Mouse (Mus musculus) forebrain, embryonic 15.5 days (tissue): ENCODE data around the gene Zfp174. TPM values are rescaled to one million over a fixed set of nuclear protein-coding genes. Genes with fewer than 3 reads are reported as not detected.
"Not testable (repeated sequence)": the region's sequence is repeated elsewhere in the genome, so short reads cannot be mapped to it uniquely, and the experiment has no call there.

ENCODE experiments used
- ATAC-seq: fragments of 200-750 bp; cut with Nextera tagmentation; replicated peaks from 2 replicates; pipeline ENCODE4 v1.8.0; 2017; ENCODE audit warnings: mild to moderate bottlenecking, moderate TSS enrichment, moderate library complexity
- H3K27ac ChIP-seq: fragments of 300-500 bp; sonication (generic); replicated peaks from 2 replicates; pipeline ENCODE4 v1.5.1; 2015; ENCODE audit warnings: mild to moderate bottlenecking, inconsistent platforms
- H3K27me3 ChIP-seq: fragments of 300-500 bp; sonication (generic); 2 replicates; pipeline ENCODE4 v1.6.1; 2015; ENCODE audit warnings: inconsistent platforms
- H3K36me3 ChIP-seq: fragments of 300-500 bp; sonication (generic); 2 replicates; pipeline ENCODE4 v1.6.1; 2015; ENCODE audit warnings: mild to moderate bottlenecking, inconsistent platforms
- H3K4me1 ChIP-seq: fragments of 300-500 bp; sonication (generic); 2 replicates; pipeline ENCODE4 v1.6.1; 2015; ENCODE audit warnings: inconsistent platforms
- H3K4me2 ChIP-seq: fragments of 300-500 bp; sonication (generic); replicated peaks from 2 replicates; pipeline ENCODE4 v1.6.1; 2015; ENCODE audit warnings: mild to moderate bottlenecking, inconsistent platforms
- H3K4me3 ChIP-seq: fragments of 300-500 bp; sonication (generic); 2 replicates; pipeline ENCODE4 v1.5.1; 2015; ENCODE audit warnings: mild to moderate bottlenecking, inconsistent platforms
- H3K9ac ChIP-seq: fragments of 300-500 bp; sonication (generic); replicated peaks from 2 replicates; pipeline ENCODE4 v1.6.1; 2015; ENCODE audit warnings: mild to moderate bottlenecking, inconsistent platforms
- H3K9me3 ChIP-seq: fragments of 300-500 bp; sonication (generic); 2 replicates; pipeline ENCODE4 v1.6.1; 2016; ENCODE audit warnings: inconsistent platforms
- WGBS: fragments of 180-500 bp; shearing (Covaris S2); methylation state at CpG from one replicate; pipeline ENCODE4 v1.1.7; 2015; ENCODE audit warnings: mixed read lengths; 5-methylcytosine and 5-hydroxymethylcytosine counted together
- polyA plus RNA-seq: library from polyadenylated mRNA; unstranded; fragments of >200 nt; fragmentation: Nextera tagmentation; extraction: Ambion mirVana; gene quantifications from 2 replicates; pipeline ENCODE4 v1.2.1, GENCODE M21; 2015

The Zfp174 gene
- polyA plus RNA-seq: 2.6 TPM in 2 replicates

- no peaks in the 10 kb centered on the region for H3K36me3 ChIP-seq
- H3K27me3 ChIP-seq: no peaks in the 10 kb centered on the region
- H3K9ac ChIP-seq: peak within 1 kb of the TSS; percentile 70
- WGBS: 4% methylated on average over 38 of the region's 38 CpGs
- ATAC-seq: peak; percentile 99
- peak within 1 kb of the TSS; percentile 68 for H3K4me2 ChIP-seq
- H3K4me1 ChIP-seq: peaks cover 21% of the 10 kb centered on the region
- no peaks in the 10 kb centered on the region for H3K9me3 ChIP-seq
- no peak within 1 kb of the TSS for H3K27ac ChIP-seq
- H3K4me3 ChIP-seq: peak within 1 kb of the TSS; percentile 65
Observed at GRCm38 (mm10) chr16:3846711-3847518, at the start of gene Zfp174. TSS of gene Zfp174 (plus strand) at chr16:3847268.

- no peak for ATAC-seq
- H3K9me3 ChIP-seq: no peaks in the 10 kb centered on the region
- H3K4me3 ChIP-seq: no peak overlapping the region
- H3K36me3 ChIP-seq: no peaks in the 10 kb centered on the region
- WGBS: 86% methylated on average over 3 of the region's 3 CpGs
- no peaks in the 10 kb centered on the region for H3K4me1 ChIP-seq
- no peak overlapping the region for H3K27ac ChIP-seq
- no peak overlapping the region for H3K9ac ChIP-seq
- no peak overlapping the region for H3K4me2 ChIP-seq
- H3K27me3 ChIP-seq: no peaks in the 10 kb centered on the region
Observed at GRCm38 (mm10) chr16:3808176-3808575, 38.9 kb upstream of the Zfp174 start.

GRCm38 (mm10) chr16:3814667-3815066 lies 32.4 kb upstream of the Zfp174 start:
- not testable (repeated sequence) for H3K36me3 ChIP-seq, H3K4me2 ChIP-seq, H3K4me3 ChIP-seq, H3K27ac ChIP-seq, H3K9me3 ChIP-seq, H3K9ac ChIP-seq, H3K27me3 ChIP-seq, H3K4me1 ChIP-seq, ATAC-seq
- 87% methylated on average over 6 of the region's 6 CpGs for WGBS

- no peaks in the 10 kb centered on the region for H3K27me3 ChIP-seq
- no peak overlapping the region for H3K4me2 ChIP-seq
- H3K9me3 ChIP-seq: no peaks in the 10 kb centered on the region
- no peak overlapping the region for H3K27ac ChIP-seq
- H3K36me3 ChIP-seq: no peaks in the 10 kb centered on the region
- no peak overlapping the region for H3K4me3 ChIP-seq
- no peak overlapping the region for H3K9ac ChIP-seq
- no peak for ATAC-seq
- no peaks in the 10 kb centered on the region for H3K4me1 ChIP-seq
- WGBS: 96% methylated on average over 2 of the region's 2 CpGs
Observed at GRCm38 (mm10) chr16:3820202-3820601, 26.9 kb upstream of the Zfp174 start.

- no peak overlapping the region for H3K27ac ChIP-seq
- H3K4me3 ChIP-seq: no peak overlapping the region
- H3K27me3 ChIP-seq: no peaks in the 10 kb centered on the region
- H3K36me3 ChIP-seq: no peaks in the 10 kb centered on the region
- H3K9me3 ChIP-seq: no peaks in the 10 kb centered on the region
- no peak overlapping the region for H3K9ac ChIP-seq
- H3K4me2 ChIP-seq: no peak overlapping the region
- H3K4me1 ChIP-seq: no peaks in the 10 kb centered on the region
- ATAC-seq: no peak
- WGBS: 58% methylated on average over 3 of the region's 3 CpGs
Observed at GRCm38 (mm10) chr16:3828021-3828420, 19.0 kb upstream of the Zfp174 start.

GRCm38 (mm10) chr16:3829727-3830126 lies 17.3 kb upstream of the Zfp174 start:
- Histone ChIP-seq H3K27me3 (no peaks in the 10 kb centered on the region), H3K4me3 (no peak overlapping the region), H3K9me3 (no peaks in the 10 kb centered on the region), H3K27ac (no peak overlapping the region), H3K4me2 (no peak overlapping the region), H3K9ac (no peak overlapping the region), H3K36me3 (no peaks in the 10 kb centered on the region), H3K4me1 (no peaks in the 10 kb centered on the region)
- WGBS: 91% methylated on average over 2 of the region's 2 CpGs
- ATAC-seq: no peak

GRCm38 (mm10) chr16:3830588-3831109 lies 16.4 kb upstream of the Zfp174 start, which contains the start of gene Olfr15:
TSS of gene Olfr15 (plus strand) at chr16:3830878.
- no peak for ATAC-seq
- H3K9me3 ChIP-seq: no peaks in the 10 kb centered on the region
- H3K4me2 ChIP-seq: no peak within 1 kb of the TSS
- H3K9ac ChIP-seq: no peak within 1 kb of the TSS
- no peak within 1 kb of the TSS for H3K4me3 ChIP-seq
- H3K4me1 ChIP-seq: no peaks in the 10 kb centered on the region
- no peak within 1 kb of the TSS for H3K27ac ChIP-seq
- no peaks in the 10 kb centered on the region for H3K27me3 ChIP-seq
- no peaks in the 10 kb centered on the region for H3K36me3 ChIP-seq

GRCm38 (mm10) chr16:3835461-3835860 lies 11.6 kb upstream of the Zfp174 start:
- Histone ChIP-seq H3K9me3 (no peaks in the 10 kb centered on the region), H3K9ac (no peak overlapping the region), H3K27ac (no peak overlapping the region), H3K4me3 (no peak overlapping the region), H3K36me3 (no peaks in the 10 kb centered on the region), H3K4me1 (no peaks in the 10 kb centered on the region), H3K27me3 (no peaks in the 10 kb centered on the region), H3K4me2 (no peak overlapping the region)
- 89% methylated on average over 2 of the region's 2 CpGs for WGBS
- no peak for ATAC-seq

- no peak for ATAC-seq
- WGBS: 69% methylated on average over 17 of the region's 17 CpGs
- H3K27me3 ChIP-seq: no peaks in the 10 kb centered on the region
- no peak overlapping the region for H3K4me3 ChIP-seq
- no peaks in the 10 kb centered on the region for H3K36me3 ChIP-seq
- no peaks in the 10 kb centered on the region for H3K9me3 ChIP-seq
- no peaks in the 10 kb centered on the region for H3K4me1 ChIP-seq
- no peak overlapping the region for H3K27ac ChIP-seq
- H3K9ac ChIP-seq: no peak overlapping the region
- no peak overlapping the region for H3K4me2 ChIP-seq
Observed at GRCm38 (mm10) chr16:3839157-3839885, 7.7 kb upstream of the Zfp174 start.

- Histone ChIP-seq H3K4me1 (peaks cover 9% of the 10 kb centered on the region; the same call in 1 of the 2 replicates), H3K4me3 (no peak overlapping the region), H3K9me3 (no peaks in the 10 kb centered on the region), H3K27ac (no peak overlapping the region), H3K9ac (no peak overlapping the region), H3K4me2 (no peak overlapping the region), H3K27me3 (no peaks in the 10 kb centered on the region), H3K36me3 (no peaks in the 10 kb centered on the region)
- 31% methylated on average over 4 of the region's 4 CpGs for WGBS
- ATAC-seq: no peak
Observed at GRCm38 (mm10) chr16:3842989-3843388, 4.1 kb upstream of the Zfp174 start.

- H3K27ac ChIP-seq: no peak overlapping the region
- no peaks in the 10 kb centered on the region for H3K36me3 ChIP-seq
- peaks cover 15% of the 10 kb centered on the region for H3K4me1 ChIP-seq
- H3K27me3 ChIP-seq: no peaks in the 10 kb centered on the region
- no peak overlapping the region for H3K9ac ChIP-seq
- 55% methylated on average over 1 of the region's 1 CpGs for WGBS
- H3K4me3 ChIP-seq: no peak overlapping the region
- H3K4me2 ChIP-seq: no peak overlapping the region
- no peak for ATAC-seq
- H3K9me3 ChIP-seq: no peaks in the 10 kb centered on the region
Observed at GRCm38 (mm10) chr16:3843796-3844195, 3.3 kb upstream of the Zfp174 start.

- WGBS: 69% methylated on average over 4 of the region's 4 CpGs
- no peaks in the 10 kb centered on the region for H3K36me3 ChIP-seq
- H3K27ac ChIP-seq: no peak overlapping the region
- H3K9ac ChIP-seq: peak overlapping the region; percentile 70; the same call in 1 of the 2 replicates
- peak overlapping the region; percentile 65 for H3K4me3 ChIP-seq
- ATAC-seq: no peak
- H3K9me3 ChIP-seq: no peaks in the 10 kb centered on the region
- no peaks in the 10 kb centered on the region for H3K27me3 ChIP-seq
- H3K4me1 ChIP-seq: peaks cover 21% of the 10 kb centered on the region
- peak overlapping the region; percentile 68 for H3K4me2 ChIP-seq
Observed at GRCm38 (mm10) chr16:3847871-3848270, 803 bp downstream of the Zfp174 start.
